Mouse (Mus musculus): ENCODE data around the gene Trit1.

The Trit1 gene

GRCm38 (mm10) chr4:123053179-123053578 is 36.8 kb downstream of the Trit1 start:
- DNase-seq = peak; percentile 85

- no peak for DNase-seq
These were observed 37.9 kb downstream of the Trit1 start for GRCm38 (mm10) chr4:123054172-123054790.

GRCm38 (mm10) chr4:123056560-123057109 is 40.2 kb downstream of the Trit1 start:
- no peak for DNase-seq

- DNase-seq = no peak
These were observed 41.6 kb downstream of the Trit1 start for GRCm38 (mm10) chr4:123057957-123058356.

- DNase-seq = no peak
These were observed 45.3 kb downstream of the Trit1 start for GRCm38 (mm10) chr4:123061744-123062143.

DNA sequence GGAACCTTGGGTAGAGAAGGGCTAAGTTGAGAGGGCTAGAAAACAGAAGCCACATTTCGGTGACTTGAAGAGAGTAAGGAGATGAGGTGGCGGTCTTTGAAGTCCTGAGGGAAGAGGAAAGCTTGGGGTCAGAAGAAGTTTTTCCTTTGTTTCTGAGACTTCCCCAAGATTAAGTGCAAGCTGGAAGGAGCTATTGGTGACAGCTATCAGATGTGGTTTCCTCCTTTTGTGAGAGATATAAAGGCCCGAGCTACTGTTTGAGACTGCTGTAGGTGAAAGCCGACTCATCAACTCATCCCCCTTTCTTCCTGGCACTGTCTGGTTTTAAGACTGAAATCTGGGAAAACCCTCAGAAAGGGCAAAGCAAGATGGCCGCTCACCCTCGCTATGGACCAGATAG is 52.2 kb downstream of the Trit1 start:
- DNase-seq = no peak

DNA sequence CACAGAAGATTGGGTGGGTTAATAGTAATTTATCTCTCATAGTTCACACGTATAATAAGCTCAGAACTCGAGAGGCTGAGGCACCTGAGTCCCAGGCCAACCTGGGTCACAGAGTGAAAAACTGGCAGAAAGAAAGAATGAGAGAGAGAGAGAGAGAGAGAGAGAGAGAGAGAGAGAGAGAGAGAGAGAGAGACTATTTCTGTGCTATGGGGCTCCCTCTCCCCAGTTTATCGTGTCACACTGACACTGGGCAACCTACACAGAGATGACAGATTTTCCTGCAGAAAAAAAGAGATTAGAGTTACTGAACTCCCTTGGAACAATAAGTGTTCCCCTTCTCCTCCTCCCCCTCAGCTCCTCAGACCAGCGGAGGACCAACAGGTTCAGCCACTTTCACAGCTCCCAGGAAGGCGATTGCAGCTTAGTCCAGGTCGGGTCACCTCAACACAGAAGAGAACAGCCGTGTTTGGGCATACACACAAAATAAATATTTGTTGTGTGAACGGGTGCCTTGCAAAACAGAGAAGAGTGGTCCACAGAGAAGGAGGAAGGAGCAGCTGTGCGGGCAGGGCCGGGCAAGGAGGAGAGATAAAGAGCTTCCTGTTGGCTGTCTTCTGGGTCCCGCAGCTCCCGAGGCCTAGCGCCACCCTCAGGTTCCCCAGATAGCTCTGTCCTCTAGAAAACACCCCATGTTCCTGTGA is 55.0 kb downstream of the Trit1 start:
- DNase-seq = no peak

DNA sequence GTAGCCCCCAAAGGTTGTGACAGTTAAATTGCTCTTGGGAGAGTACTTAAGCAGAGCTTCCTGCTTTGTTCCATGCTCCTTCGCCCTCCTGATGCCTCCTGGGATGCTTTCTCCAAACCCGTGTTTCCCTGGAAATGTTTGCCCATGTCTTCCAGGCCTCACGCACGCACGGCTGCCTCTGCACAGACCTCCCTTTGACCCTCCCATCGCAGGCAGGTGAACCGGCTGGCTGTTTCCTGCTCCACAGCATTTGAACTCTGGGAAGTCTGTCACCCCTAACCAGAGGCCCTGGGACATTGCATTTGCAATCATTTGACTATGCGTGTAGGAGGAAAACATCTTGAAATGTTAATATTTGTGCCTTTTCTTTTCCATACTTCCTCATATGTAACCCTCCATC is 60.5 kb downstream of the Trit1 start:
- DNase-seq = no peak

DNA sequence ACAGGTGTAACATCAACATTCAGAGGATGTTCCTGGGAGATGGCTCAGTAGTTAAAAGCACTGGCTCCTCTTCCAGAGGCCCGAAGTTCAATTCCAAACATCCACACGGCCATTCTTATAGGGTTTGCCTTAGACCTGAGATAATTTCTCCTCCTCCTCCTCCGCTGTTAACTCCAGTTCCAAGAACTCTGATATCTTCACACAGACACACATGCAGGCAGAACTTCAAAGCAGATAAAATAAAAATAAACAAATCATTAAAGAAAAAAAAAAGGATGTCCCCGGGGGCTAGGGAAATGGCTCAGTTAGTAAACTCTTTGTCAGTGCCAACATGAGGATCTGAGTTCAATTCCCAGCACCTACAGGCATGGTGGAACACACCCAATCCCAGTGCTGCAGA is 61.8 kb downstream of the Trit1 start:
- DNase-seq = no peak

- peak; percentile 35 for DNase-seq
These were observed 64.4 kb downstream of the Trit1 start for GRCm38 (mm10) chr4:123080791-123081190.

- DNase-seq = peak; percentile 50
These were observed 66.1 kb downstream of the Trit1 start for GRCm38 (mm10) chr4:123082283-123083163.

DNA sequence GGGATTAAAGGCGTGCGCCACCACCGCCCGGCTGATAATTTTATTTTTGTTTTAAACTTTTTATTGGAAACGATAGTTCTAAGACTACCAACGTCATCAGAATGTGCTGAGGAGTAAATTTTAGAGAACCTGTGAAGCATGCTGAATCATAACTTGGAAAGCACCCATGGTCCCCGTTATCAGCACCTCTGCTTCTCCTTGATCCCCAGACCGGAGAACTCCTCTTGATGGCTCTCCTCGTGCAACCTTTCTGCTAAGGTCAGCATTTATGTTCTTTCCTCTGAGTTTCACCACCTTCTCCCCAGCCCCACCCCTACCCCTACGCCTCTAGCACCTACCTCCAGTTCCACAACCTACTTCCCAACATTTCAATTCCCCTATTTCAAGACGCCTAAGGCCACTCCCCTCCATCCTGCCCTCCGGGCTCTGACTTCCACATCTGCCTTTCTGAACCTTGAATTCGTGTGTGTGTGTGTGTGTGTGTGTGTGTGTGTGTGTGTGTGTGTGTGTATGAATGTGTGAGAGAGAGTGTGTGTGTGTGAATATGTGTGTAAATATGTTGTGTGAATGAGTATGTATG is 67.0 kb downstream of the Trit1 start:
- DNase-seq = no peak

DNA sequence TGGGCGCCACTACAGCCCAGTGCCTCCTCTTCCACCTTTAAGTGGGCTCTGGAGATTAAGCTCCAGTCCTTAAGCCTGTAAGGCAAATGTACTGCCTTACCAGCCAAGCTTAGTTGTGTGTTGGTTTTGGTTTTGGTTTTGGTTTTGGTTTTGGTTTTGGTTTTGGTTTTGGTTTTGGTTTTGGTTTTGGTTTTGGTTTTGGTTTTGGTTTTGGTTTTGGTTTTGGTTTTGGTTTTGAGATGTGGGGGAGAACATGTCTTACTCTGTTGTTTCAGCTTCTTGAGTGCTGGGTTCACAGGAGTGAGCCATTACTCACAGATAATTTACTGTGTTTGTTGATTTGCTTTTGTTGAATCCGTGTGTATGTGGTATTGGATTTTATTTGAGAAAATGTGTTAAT is 68.9 kb downstream of the Trit1 start:
- no peak for DNase-seq

DNA sequence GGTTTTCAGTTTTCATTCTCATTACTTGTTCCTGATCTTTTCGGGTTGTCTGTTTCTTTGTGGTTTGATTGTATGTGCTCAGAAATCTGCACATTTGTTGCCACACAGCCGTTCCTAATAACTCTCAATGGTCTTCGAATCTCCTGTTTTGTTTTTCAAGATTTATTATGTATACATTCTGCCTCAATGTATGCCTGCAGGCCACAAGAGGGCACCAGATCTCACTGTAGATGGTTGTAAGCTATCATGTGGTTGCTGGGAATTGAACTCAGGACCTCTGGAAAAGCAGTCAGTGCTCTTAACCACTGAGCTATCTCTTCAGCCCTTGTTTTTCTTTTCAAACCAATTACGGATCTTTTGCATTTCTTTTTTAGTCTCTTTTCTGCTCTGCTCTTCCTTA is 70.0 kb downstream of the Trit1 start:
- no peak for DNase-seq

- no peak for DNase-seq
These were observed 76.2 kb downstream of the Trit1 start for GRCm38 (mm10) chr4:123092621-123093020.

- no peak for DNase-seq
These were observed 76.8 kb downstream of the Trit1 start for GRCm38 (mm10) chr4:123093064-123093776.

DNA sequence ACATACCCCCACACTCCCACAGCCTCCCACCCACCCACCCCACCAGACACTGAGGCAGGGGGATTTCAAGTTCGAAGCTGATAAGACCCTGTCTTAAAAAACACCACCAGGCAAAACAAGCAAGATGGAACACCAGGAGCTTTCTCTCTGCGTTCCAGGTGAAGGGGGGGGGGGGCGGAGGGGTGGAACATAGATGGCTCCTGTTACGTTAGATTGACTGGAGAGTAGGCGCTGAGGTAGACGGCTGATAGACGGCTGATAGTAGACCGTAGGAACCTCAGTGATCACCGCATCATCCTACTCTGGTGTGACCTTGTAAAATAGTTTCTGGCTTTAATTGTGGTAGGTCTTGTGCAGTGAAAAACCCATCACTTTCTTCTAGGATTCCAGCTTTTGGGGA is 77.5 kb downstream of the Trit1 start:
- DNase-seq = no peak
